Mouse (Mus musculus): Measurements from ENCODE around the gene Ppil2. TPM values are rescaled to one million over a fixed set of nuclear protein-coding genes. Genes with fewer than 3 reads are reported as not detected.

The Ppil2 gene
- total RNA-seq, 2 experiments from 2014 or later = 37.7 to 41.9 TPM

DNA sequence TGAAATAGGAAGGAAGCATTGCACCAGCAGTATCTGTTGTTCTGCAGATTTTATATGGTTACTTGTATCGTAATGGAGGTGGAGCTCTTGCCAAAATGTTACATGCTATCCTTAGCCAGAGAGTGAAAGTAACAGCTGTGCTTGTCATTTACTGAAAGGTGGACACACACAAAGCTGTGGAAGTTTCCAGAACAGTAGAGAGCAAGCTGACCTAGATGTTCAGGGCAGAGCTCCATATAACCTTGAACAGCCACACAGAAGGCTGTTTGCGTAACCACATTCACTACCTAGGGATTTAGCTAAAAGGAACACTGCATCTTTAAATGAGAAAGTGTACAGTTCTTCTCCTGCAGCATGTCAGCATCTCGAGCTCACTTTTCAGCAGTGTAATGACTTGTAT is 66.7 kb downstream of the Ppil2 start:
- ATAC-seq (replicated peaks; ENCODE audit: low FRiP score, poor library complexity, severe bottlenecking) = no peak

DNA sequence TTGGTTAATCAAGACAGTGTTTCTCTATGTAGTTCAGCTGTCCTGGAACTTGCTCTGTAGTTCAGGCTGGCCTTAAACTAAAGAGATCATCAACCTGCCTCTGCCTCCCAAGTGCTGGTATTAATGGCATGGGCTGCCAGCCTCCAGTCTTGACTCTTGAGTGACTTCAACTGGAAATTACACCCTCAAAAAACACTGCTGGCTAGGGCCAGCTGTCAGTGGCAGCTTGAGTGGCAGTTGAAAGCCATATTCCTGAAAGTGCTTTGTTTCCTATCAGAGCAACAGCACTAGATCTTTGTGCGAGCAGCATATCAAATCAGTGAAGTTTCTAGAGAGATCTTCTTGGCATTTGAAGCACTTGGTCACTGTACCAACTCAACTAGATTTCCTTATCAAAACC is 69.6 kb downstream of the Ppil2 start:
- ATAC-seq (replicated peaks; ENCODE audit: low FRiP score, poor library complexity, severe bottlenecking) = no peak

DNA sequence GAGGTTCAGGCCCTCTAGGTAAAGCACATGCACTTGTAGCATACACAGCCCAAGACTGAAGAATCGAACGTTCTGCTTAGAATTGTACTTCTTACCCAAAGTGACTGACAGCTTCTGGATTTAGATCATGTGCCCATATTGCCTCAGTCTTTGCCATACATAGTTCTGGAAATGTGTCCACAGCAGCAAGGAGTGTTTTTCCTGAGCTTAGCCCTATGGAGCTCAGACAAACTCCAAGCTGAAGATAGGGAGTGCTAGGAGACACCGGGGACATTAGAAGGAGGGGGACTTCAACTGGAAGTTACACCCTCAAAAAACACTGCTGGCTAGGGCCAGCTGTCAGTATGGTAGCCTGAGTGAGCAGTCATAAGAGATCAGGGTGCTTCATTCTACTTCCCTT is 70.3 kb downstream of the Ppil2 start:
- no peak for ATAC-seq (replicated peaks; ENCODE audit: low FRiP score, poor library complexity, severe bottlenecking)

Other genes with a start within 250 kb of the Ppil2 start
- gene Igll1, start 247.3 kb downstream of the Ppil2 start, total RNA-seq (2015; ENCODE audit: low replicate concordance) = 46.9 and 57.8 TPM in 2 replicates
- gene Igll1, start 247.3 kb downstream of the Ppil2 start, total RNA-seq (2017; ENCODE audit: low replicate concordance) = 2.7 and 10.8 TPM in 2 replicates
- 18.0 and 33.5 TPM in 2 replicates for gene Top3b, start 240.5 kb downstream of the Ppil2 start, total RNA-seq (2015; ENCODE audit: low replicate concordance)
- 11.9 and 24.3 TPM in 2 replicates for gene Top3b, start 240.5 kb downstream of the Ppil2 start, total RNA-seq (2017; ENCODE audit: low replicate concordance)
- gene Vpreb1, start 240.4 kb downstream of the Ppil2 start, total RNA-seq (2015; ENCODE audit: low replicate concordance) = 19.1 and 29.8 TPM in 2 replicates
- gene Vpreb1, start 240.4 kb downstream of the Ppil2 start, total RNA-seq (2017; ENCODE audit: low replicate concordance) = 8.5 and 11.7 TPM in 2 replicates
- gene Ppm1f, start 214.8 kb downstream of the Ppil2 start, total RNA-seq (2015; ENCODE audit: low replicate concordance) = 1.7 and 1.8 TPM in 2 replicates
- gene Ppm1f, start 214.8 kb downstream of the Ppil2 start, total RNA-seq (2017; ENCODE audit: low replicate concordance) = 0.30 and 2.7 TPM in 2 replicates
- gene Mapk1, start 127.9 kb downstream of the Ppil2 start, total RNA-seq (2015; ENCODE audit: low replicate concordance) = 81.7 and 109 TPM in 2 replicates
- gene Mapk1, start 127.9 kb downstream of the Ppil2 start, total RNA-seq (2017; ENCODE audit: low replicate concordance) = 113 and 116 TPM in 2 replicates
- not detected in 2 replicates for gene Ypel1, start 41.6 kb downstream of the Ppil2 start, total RNA-seq (2015; ENCODE audit: low replicate concordance)
- gene Ypel1, start 41.6 kb downstream of the Ppil2 start, total RNA-seq (2017; ENCODE audit: low replicate concordance) = not detected in 2 replicates
- 5.9 TPM in 1 of 2 replicates, not detected in the other for gene 2610318N02Rik, start 13.9 kb upstream of the Ppil2 start, total RNA-seq (2015; ENCODE audit: low replicate concordance)
- 2.7 and 2.9 TPM in 2 replicates for gene 2610318N02Rik, start 13.9 kb upstream of the Ppil2 start, total RNA-seq (2017; ENCODE audit: low replicate concordance)
- 18.4 and 25.6 TPM in 2 replicates for gene Sdf2l1, start 21.1 kb upstream of the Ppil2 start, total RNA-seq (2015; ENCODE audit: low replicate concordance)
- gene Sdf2l1, start 21.1 kb upstream of the Ppil2 start, total RNA-seq (2017; ENCODE audit: low replicate concordance) = 7.2 and 15.7 TPM in 2 replicates
- gene Ydjc, start 33.4 kb upstream of the Ppil2 start, total RNA-seq (2015; ENCODE audit: low replicate concordance) = not detected in 2 replicates
- gene Ydjc, start 33.4 kb upstream of the Ppil2 start, total RNA-seq (2017; ENCODE audit: low replicate concordance) = 0.13 TPM in 1 of 2 replicates, not detected in the other
- gene Ccdc116, start 36.0 kb upstream of the Ppil2 start, total RNA-seq (2015; ENCODE audit: low replicate concordance) = not detected in 2 replicates
- 0.83 and 0.90 TPM in 2 replicates for gene Ccdc116, start 36.0 kb upstream of the Ppil2 start, total RNA-seq (2017; ENCODE audit: low replicate concordance)
- 110 and 161 TPM in 2 replicates for gene Ube2l3, start 91.4 kb upstream of the Ppil2 start, total RNA-seq (2015; ENCODE audit: low replicate concordance)
- gene Ube2l3, start 91.4 kb upstream of the Ppil2 start, total RNA-seq (2017; ENCODE audit: low replicate concordance) = 31.6 and 40.6 TPM in 2 replicates
- not detected in 2 replicates for gene Rimbp3, start 97.3 kb upstream of the Ppil2 start, total RNA-seq (2015; ENCODE audit: low replicate concordance)
- gene Rimbp3, start 97.3 kb upstream of the Ppil2 start, total RNA-seq (2017; ENCODE audit: low replicate concordance) = 0.38 TPM in 1 of 2 replicates, not detected in the other
- gene Hic2, start 122.3 kb upstream of the Ppil2 start, total RNA-seq (2015; ENCODE audit: low replicate concordance) = under 0.01 TPM in 1 of 2 replicates, not detected in the other
- 0.13 and 0.23 TPM in 2 replicates for gene Hic2, start 122.3 kb upstream of the Ppil2 start, total RNA-seq (2017; ENCODE audit: low replicate concordance)
- gene Tmem191c, start 164.8 kb upstream of the Ppil2 start, total RNA-seq (2015; ENCODE audit: low replicate concordance) = 4.6 TPM in 1 of 2 replicates, not detected in the other
- not detected in 2 replicates for gene Tmem191c, start 164.8 kb upstream of the Ppil2 start, total RNA-seq (2017; ENCODE audit: low replicate concordance)
- not detected in 2 replicates for gene Serpind1, start 220.1 kb upstream of the Ppil2 start, total RNA-seq (2015; ENCODE audit: low replicate concordance)
- gene Serpind1, start 220.1 kb upstream of the Ppil2 start, total RNA-seq (2017; ENCODE audit: low replicate concordance) = not detected in 2 replicates

Data from erythroid progenitor cell, adult 5-6 weeks (primary cell).